Mouse (Mus musculus): Measurements from ENCODE around the gene Zfp12. TPM values are rescaled to one million over a fixed set of nuclear protein-coding genes. Genes with fewer than 3 reads are reported as not detected.

The Zfp12 gene
- total and polyA plus RNA-seq, 3 experiments = 15.2 to 56.3 (median 17.3) TPM

DNA sequence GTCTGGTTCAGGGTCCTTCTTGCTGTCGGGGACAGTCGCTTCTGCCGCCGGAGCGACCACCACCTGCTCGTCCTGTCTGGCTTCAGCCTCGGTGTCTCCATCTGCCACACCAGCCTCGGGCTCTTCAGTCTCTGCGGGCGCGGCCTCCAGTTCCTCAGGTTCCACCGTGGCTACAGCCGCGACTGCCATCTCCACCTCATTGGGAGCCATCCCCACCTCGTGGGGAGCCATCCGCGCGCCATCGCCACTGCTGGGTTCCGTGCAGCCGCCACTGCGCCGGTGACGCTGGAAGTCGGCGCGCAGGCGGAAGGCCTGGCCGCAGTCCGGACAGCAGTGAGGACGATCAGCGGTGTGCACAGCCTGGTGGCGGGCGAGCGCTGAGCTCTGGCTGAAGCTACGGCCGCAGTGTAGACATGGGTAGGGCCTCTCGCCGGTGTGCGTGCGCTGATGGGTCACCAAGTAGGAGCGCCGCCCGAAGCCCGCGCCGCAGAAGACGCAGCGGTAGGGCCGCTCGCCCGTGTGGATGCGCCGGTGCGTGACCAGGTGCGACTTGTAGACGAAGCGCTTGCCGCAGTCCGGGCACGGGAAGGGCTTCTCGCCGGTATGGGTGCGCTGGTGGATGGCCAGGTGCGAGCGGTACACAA is 19.6 kb downstream of the Zfp12 start:
- no peak overlapping the region for H3K9ac ChIP-seq (ENCODE audit: control insufficient read depth, low read depth, low read length, poor library complexity, severe bottlenecking)
- peaks cover 5 to 12% of the 10 kb centered on the region in 2 experiments for H3K4me1 ChIP-seq (ENCODE audit: control insufficient read depth in 1 of 2, insufficient read depth in 2 of 2, low read length in 2 of 2)
- H3K36me3 ChIP-seq (ENCODE audit: control insufficient read depth in 1 of 2, insufficient read depth in 2 of 2, low read length in 2 of 2) = peaks cover 0 to 4% of the 10 kb centered on the region in 2 experiments; a peak in 2 of 4 replicates
- no peak for DNase-seq (ENCODE audit: low read depth, low spot score)
- H3K79me2 ChIP-seq (ENCODE audit: control insufficient read depth, insufficient read depth, low read length, poor library complexity) = no peaks in the 10 kb centered on the region
- TF ChIP-seq POLR2A (IDR thresholded peaks at IDR 0.05; ENCODE audit: control insufficient read depth in 1 of 2, insufficient read depth in 1 of 2, low read depth in 1 of 2, low read length in 2 of 2, poor library complexity in 1 of 2) = no peak
- no peaks in the 10 kb centered on the region for H3K27me3 ChIP-seq (ENCODE audit: control insufficient read depth in 1 of 2, insufficient read depth in 2 of 2, low read length in 2 of 2)
- H3K27ac ChIP-seq (ENCODE audit: control insufficient read depth, low read depth, low read length) = no peak overlapping the region
- H3K9me3 ChIP-seq (replicated peaks; ENCODE audit: insufficient read depth, low read length) = no peaks in the 10 kb centered on the region
- H3K4me3 ChIP-seq (ENCODE audit: control insufficient read depth in 1 of 2, insufficient read depth in 1 of 2, low read depth in 2 of 2, low read length in 2 of 2) = no peak overlapping the region

DNA sequence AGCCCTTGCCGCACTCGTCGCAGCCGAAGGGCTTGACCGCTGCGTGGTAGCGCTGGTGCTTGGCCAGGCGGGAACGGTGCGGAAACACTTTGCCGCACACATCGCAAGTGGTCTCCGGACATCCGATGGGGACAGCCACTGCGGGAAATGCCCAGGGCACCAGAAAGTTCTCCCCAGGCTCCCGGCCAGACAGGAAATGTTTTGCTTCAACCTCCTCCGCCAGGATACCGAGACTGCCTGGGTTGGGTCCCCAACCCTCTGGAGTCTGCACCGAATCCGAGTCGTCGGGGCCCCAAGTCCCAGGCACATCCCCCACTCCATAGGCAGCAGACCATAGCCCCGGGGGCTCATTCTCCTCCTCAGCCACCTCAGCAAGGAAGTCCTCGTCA is 20.2 kb downstream of the Zfp12 start:
- Histone ChIP-seq H3K36me3 (ENCODE audit: control insufficient read depth in 1 of 2, insufficient read depth in 2 of 2, low read length in 2 of 2) (peaks cover 0 to 4% of the 10 kb centered on the region in 2 experiments; a peak in 2 of 4 replicates), H3K4me1 (ENCODE audit: control insufficient read depth in 1 of 2, insufficient read depth in 2 of 2, low read length in 2 of 2) (peaks cover 5 to 13% of the 10 kb centered on the region in 2 experiments), H3K27ac (ENCODE audit: control insufficient read depth, low read depth, low read length) (no peak overlapping the region), H3K9ac (ENCODE audit: control insufficient read depth, low read depth, low read length, poor library complexity, severe bottlenecking) (no peak overlapping the region), H3K9me3 (replicated peaks; ENCODE audit: insufficient read depth, low read length) (no peaks in the 10 kb centered on the region), H3K79me2 (ENCODE audit: control insufficient read depth, insufficient read depth, low read length, poor library complexity) (no peaks in the 10 kb centered on the region), H3K4me3 (ENCODE audit: control insufficient read depth in 1 of 2, insufficient read depth in 1 of 2, low read depth in 2 of 2, low read length in 2 of 2) (no peak overlapping the region), H3K27me3 (ENCODE audit: control insufficient read depth in 1 of 2, insufficient read depth in 2 of 2, low read length in 2 of 2) (no peaks in the 10 kb centered on the region)
- TF ChIP-seq MAZ (IDR thresholded peaks at IDR 0.05; ENCODE audit: low read depth, low read length) (no peak), NELFE (IDR thresholded peaks at IDR 0.05; ENCODE audit: low read depth, low read length) (no peak), SIN3A (IDR thresholded peaks at IDR 0.05; ENCODE audit: low read length) (no peak), POLR2AphosphoS2 (IDR thresholded peaks at IDR 0.05; ENCODE audit: low read length) (no peak), ZNF384 (IDR thresholded peaks at IDR 0.05; ENCODE audit: low read depth, low read length) (no peak), GATA1 (IDR thresholded peaks at IDR 0.05; ENCODE audit: low read depth, low read length) (no peak)
- no peak for DNase-seq (ENCODE audit: low read depth, low spot score)

DNA sequence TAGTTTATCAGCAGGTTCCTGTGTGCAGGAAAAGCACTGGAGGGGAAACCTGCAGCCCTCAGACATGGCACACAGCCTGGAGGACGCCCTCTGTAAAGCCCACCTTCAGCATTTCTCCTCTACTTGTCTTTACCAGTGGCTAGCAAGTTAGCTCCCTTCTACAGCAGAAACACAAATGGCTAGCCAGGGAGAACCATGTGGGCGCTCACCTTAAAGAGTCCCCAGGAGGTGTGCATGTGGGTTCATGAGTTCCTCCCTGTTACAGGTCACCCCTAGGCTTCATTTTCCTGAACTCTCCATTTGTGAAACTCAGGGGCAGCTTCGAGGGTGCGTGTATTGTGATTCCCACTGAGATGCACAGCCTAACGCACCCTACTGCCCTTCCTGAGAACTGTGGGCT is 20.8 kb downstream of the Zfp12 start:
- Histone ChIP-seq H3K36me3 (ENCODE audit: control insufficient read depth in 1 of 2, insufficient read depth in 2 of 2, low read length in 2 of 2) (peaks cover 0 to 4% of the 10 kb centered on the region in 2 experiments; a peak in 2 of 4 replicates), H3K9ac (ENCODE audit: control insufficient read depth, low read depth, low read length, poor library complexity, severe bottlenecking) (no peak overlapping the region), H3K27me3 (ENCODE audit: control insufficient read depth in 1 of 2, insufficient read depth in 2 of 2, low read length in 2 of 2) (no peaks in the 10 kb centered on the region), H3K9me3 (replicated peaks; ENCODE audit: insufficient read depth, low read length) (no peaks in the 10 kb centered on the region), H3K4me1 (ENCODE audit: control insufficient read depth in 1 of 2, insufficient read depth in 2 of 2, low read length in 2 of 2) (peaks cover 5 to 13% of the 10 kb centered on the region in 2 experiments), H3K27ac (ENCODE audit: control insufficient read depth, low read depth, low read length) (no peak overlapping the region), H3K79me2 (ENCODE audit: control insufficient read depth, insufficient read depth, low read length, poor library complexity) (no peaks in the 10 kb centered on the region), H3K4me3 (ENCODE audit: control insufficient read depth in 1 of 2, insufficient read depth in 1 of 2, low read depth in 2 of 2, low read length in 2 of 2) (no peak overlapping the region)
- no peak for DNase-seq (ENCODE audit: low read depth, low spot score)
- no peak for TF ChIP-seq TBP (IDR thresholded peaks at IDR 0.05; ENCODE audit: low read depth, low read length)
- no peak for TF ChIP-seq ZKSCAN1 (IDR thresholded peaks at IDR 0.05; ENCODE audit: low read depth, low read length)
- no peak for TF ChIP-seq UBTF (IDR thresholded peaks at IDR 0.05; ENCODE audit: borderline replicate concordance, insufficient read depth, low read depth, low read length)
- no peak for TF ChIP-seq POLR2AphosphoS2 (IDR thresholded peaks at IDR 0.05; ENCODE audit: low read length)
- TF ChIP-seq GATA1 (IDR thresholded peaks at IDR 0.05; ENCODE audit: low read depth, low read length) = no peak
- TF ChIP-seq SIN3A (IDR thresholded peaks at IDR 0.05; ENCODE audit: low read length) = no peak
- TF ChIP-seq POLR2AphosphoS5 (IDR thresholded peaks at IDR 0.05; ENCODE audit: borderline replicate concordance, low read depth, low read length) = no peak
